Mouse (Mus musculus) ovary, postnatal 10 days (tissue): ENCODE results near the gene Swsap1.
A peak's percentile ranks its signal among the peaks of the same experiment; 100 is the strongest.

Source experiments
- DNase-seq: peaks from one replicate; pipeline ENCODE4 v3.0.0; 2022; ENCODE audit warnings: low spot score

Swsap1 gene

DNA sequence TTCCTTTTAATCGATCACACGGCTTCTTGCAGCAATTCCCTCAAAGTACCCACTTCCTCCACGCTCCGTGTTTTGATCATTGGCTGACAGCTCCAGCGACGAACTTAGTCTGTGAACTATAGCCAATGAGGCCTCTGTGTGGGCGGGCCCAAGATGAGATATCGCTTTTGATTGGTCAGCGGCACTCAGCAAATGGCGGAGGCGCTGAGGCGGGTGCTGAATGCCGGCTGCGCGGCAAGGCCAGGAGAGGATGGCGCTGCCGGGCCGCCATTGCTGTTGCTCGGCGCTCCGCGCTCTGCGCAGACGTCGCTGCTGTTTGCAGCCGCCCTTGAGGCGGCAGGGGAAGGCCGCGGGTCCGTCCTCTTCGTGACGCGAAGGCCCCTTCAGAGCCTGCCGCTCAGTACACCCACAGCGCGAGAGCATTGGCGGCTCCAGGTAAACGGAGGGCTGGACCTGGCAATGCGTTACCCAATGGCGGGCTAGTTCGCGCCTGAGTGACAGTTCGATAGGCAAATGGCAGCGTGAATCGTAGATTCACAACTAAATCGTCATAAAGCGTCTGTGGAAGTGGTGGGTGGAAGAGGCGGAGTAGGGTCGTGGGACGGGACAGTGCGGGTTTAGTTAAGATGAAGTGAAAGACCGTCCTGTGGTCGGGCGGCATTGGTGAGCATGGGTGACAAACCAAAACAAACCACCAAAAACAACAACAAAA lies at the start of gene Swsap1:
Swsap1 (plus strand) TSS at position 186 of the 712 bp plus-strand sequence.
- peak; percentile 97 for DNase-seq

- DNase-seq, result no peak
These were observed 47.3 kb upstream of the Swsap1 start for GRCm38 (mm10) chr9:21908216-21908615.

DNA sequence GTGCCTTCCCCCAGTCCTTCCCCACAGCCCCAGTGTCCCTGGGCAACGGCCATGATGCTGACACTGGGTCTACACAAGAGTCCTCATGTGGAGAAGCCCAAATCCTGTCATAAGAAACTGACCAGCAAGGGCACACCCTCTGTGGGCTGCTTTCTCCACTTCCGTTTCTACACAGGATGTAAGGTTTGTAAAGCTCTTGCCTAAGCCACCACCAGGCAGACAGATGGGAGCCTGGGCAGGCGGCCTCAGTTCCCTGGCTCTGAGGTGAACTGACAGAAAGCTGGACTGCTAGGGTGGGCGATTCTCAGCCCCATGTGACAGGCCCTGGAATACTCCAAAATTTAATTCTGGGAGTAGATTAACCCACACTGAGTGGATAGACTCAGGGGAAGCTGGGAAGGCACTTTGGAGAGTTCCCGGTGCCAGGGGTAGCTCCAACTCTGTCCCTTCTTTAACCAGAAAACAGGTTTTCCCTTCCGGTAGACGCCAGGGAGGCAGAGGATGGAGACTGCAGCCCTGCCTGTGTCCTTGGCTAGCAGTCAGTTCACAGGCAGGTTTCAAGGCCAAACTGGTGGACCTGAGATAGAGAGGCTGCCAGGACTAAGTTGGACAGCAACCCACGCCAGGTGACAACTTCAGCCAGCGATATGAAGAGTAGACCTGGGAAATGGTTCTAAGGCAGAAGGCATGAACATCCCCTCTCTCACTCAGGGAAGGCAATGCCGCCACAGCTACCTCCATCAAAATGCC lies 45.9 kb upstream of the Swsap1 start:
- no peak for DNase-seq

- DNase-seq, result no peak
These were observed 38.6 kb upstream of the Swsap1 start for GRCm38 (mm10) chr9:21916851-21917492.

DNA sequence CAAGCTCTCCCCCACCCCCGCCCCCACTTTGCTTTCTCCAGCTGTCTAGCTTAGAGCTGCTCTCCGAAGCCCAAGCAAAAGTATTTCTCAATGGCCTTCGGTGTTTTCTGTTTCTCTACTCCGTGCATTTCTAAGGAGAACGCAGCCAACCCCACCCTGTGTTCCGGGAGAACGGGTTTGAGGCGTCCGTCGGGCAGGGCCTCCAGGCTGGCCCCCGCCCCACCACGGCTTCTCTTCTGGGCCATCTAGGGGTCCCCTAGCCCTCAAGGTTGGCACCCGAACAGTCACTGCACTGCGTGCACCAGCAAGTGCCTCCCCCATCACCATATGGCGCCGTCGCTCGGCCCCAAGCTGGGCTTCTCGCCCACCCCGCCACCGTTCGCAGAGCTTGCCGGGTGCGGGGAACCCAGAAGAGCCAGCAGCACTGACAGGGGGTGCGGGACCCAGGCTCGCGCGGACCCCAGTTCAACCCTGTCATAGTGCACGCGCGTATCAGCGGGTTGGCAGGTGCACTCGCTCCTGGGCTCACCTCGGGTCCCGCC lies 38.0 kb upstream of the Swsap1 start:
- no peak for DNase-seq

DNA sequence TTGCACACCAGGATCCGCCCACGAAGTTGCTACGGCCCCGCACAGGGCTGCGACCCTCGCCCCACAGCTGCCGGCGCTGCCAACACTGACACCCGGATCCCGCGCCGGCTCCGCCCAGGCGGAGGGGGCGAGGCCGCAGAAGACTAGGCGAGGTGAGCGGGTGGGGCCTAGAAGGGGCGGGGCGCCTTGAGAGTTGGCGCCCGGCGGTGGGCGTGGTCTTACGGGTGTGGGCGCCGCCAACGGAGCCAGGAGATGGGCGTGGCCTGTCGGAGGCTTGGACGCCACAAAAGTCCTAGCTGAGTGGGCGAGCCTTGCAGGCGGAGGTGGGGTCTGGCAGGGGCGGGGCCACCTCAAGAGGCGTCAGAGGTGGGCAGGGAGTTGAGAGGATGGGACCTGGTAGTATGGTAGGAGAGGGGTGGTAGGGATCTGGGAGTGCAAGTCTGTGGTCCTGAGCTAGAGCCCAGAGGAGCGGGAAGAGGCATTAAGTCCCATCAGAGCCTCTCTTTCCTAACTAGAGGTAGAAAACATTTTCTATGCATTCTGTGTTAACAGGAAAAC lies 37.4 kb upstream of the Swsap1 start, which contains the start of gene Rab3d:
Rab3d (minus strand) TSS at position 158 of the 558 bp plus-strand sequence.
- peak; percentile 75 for DNase-seq

GRCm38 (mm10) chr9:21918692-21919384 lies 36.7 kb upstream of the Swsap1 start:
- DNase-seq, result no peak

DNA sequence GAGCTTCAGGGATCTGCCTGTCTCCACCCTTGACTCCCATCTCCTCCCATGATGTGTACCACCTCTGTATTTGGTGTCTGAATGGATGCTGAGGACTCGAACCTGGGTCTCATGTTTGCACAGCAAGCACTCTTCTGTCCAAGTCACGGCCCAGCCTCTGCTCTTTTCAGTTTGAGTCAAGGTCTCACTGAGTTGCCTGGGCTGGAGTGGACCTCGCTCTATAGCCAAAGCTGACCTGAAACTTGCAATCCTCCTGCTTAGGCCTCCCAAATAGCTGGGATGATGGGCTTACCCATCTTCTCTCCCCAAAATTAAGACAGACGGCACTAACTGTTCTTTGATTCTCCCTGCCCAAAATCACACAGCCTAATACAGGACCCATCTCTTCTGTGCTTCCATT lies 32.5 kb upstream of the Swsap1 start:
- no peak for DNase-seq

- no peak for DNase-seq
These were observed 32.0 kb upstream of the Swsap1 start for GRCm38 (mm10) chr9:21923490-21924098.

- DNase-seq, result peak; percentile 55
These were observed 31.5 kb upstream of the Swsap1 start for GRCm38 (mm10) chr9:21924099-21924493.

- DNase-seq, result no peak
These were observed 30.5 kb upstream of the Swsap1 start for GRCm38 (mm10) chr9:21925034-21925433.

DNA sequence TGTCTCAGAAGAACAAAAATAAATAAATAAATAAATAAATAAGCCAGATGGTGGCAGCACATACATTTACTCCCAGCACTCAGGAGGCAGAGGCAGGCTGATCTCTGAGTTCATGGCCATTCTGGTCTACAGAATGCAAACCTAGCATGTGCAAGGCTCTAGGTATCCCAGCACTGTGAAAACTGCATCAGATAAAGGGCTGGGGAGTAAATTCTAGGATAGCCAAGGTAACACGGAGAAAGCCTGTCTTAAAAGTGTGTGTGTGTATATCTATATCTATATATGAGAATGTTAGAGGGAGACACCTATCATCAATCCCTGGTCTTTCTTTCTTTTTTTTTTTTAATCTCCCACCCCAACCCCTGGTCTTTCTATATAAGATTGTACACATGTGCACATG lies 30.0 kb upstream of the Swsap1 start:
- no peak for DNase-seq

- no peak for DNase-seq
These were observed 29.4 kb upstream of the Swsap1 start for GRCm38 (mm10) chr9:21926155-21926554.

GRCm38 (mm10) chr9:21926784-21927183 lies 28.8 kb upstream of the Swsap1 start:
- DNase-seq, result no peak

GRCm38 (mm10) chr9:21927208-21927753 lies 28.3 kb upstream of the Swsap1 start, which contains the start of the genes Ccdc159 and Tmem205:
TSS of gene Ccdc159 (plus strand) at chr9:21927471.
TSS of gene Tmem205 (minus strand) at chr9:21927556.
- peak; percentile 64 for DNase-seq

DNA sequence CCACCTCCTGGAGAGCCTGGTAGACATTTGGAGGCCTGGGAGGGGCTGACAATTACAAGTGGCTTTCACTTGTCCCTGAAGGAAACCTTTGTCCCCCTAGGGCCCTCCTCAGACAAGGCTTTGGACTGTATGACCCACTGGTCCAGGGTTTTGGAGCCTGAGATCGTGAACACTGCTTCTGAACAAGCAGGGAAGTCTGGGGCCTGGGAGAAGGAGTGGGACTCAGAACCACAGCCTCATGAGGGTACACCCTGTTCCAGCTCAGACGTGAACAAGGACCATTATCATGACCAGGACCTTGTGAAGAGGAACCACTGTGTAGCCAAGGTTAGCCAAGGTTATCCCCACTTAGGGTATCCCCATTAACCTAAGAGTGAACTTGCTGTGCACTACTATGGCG lies 26.3 kb upstream of the Swsap1 start:
- no peak for DNase-seq

GRCm38 (mm10) chr9:21932006-21932405 lies 23.5 kb upstream of the Swsap1 start:
- no peak for DNase-seq

- no peak for DNase-seq
These were observed 23.0 kb upstream of the Swsap1 start for GRCm38 (mm10) chr9:21932445-21933137.

GRCm38 (mm10) chr9:21934021-21934420 lies 21.5 kb upstream of the Swsap1 start:
- no peak for DNase-seq

GRCm38 (mm10) chr9:21935466-21936131 lies 20.0 kb upstream of the Swsap1 start:
- DNase-seq, result no peak
